Mouse (Mus musculus) heart, postnatal 14 days (tissue): ENCODE results near the gene Specc1l. TPM values are rescaled to one million over a fixed set of nuclear protein-coding genes. Genes with fewer than 3 reads are reported as not detected.
A peak's percentile ranks its signal among the peaks of the same experiment; 100 is the strongest.
"Not testable (repeated sequence)": the region's sequence is repeated elsewhere in the genome, so short reads cannot be mapped to it uniquely, and the experiment has no call there.

Source experiments
- DNase-seq, 2 experiments: peaks; one replicate each; pipeline ENCODE4 v3.0.0; 2021 to 2022
- intact Hi-C: fragments of 180-260 bp; cut with DNase I; formaldehyde crosslinking; loops from one replicate; pipeline ENCODE4 v1.15.1; 2025
- total RNA-seq, 2 experiments: library from RNA; stranded (reverse); gene quantifications; 2 replicates each; pipeline ENCODE4 v1.2.3; 2021

The Specc1l gene
- total RNA-seq, 2 experiments from 2014 or later, result 38.3 to 42.9 TPM

- DNase-seq, result no peak
- intact Hi-C loops, result no loop called here
Observed at GRCm38 (mm10) chr10:75264993-75265555, 53.2 kb downstream of the Specc1l start.

DNA sequence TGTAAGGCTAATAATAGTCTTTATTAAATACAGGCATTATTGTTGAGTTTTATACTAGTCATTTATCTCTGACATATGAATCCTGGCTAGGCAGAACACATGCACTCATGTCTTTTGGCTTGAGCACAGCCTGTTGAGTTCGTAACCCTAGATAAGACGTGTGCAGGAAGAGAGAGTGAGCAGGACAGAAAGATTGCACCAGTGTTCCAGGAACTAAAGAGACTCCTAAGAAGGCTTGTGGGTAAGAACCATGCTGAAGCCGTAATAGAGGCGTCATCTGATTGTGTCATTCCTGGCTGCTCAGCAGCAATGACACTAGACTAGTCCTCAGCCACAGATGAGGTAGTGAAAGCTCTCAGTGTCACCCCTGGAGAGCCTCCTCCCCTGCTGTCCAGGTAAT lies 61.1 kb downstream of the Specc1l start:
- DNase-seq, result no peak
- intact Hi-C loops, result no loop called here

- intact Hi-C loops, result loop anchor here (2.0 to 5.0 kb wide), 4 partner anchors 41 to 211 kb away; partner anchors contain the start of gene Adora2a
- DNase-seq, result no peak
Observed at GRCm38 (mm10) chr10:75276427-75277013, 64.6 kb downstream of the Specc1l start.

- DNase-seq, result peak; percentile 30 to 48
- intact Hi-C loops, result loop anchor here (2.0 to 5.0 kb wide), 4 partner anchors 40 to 210 kb away; partner anchors contain the start of gene Adora2a
Observed at GRCm38 (mm10) chr10:75277501-75277900, 65.6 kb downstream of the Specc1l start.

GRCm38 (mm10) chr10:75282648-75283047 lies 70.8 kb downstream of the Specc1l start:
- intact Hi-C loops, result no loop called here
- DNase-seq, result no peak

GRCm38 (mm10) chr10:75283821-75284220 lies 71.9 kb downstream of the Specc1l start:
- DNase-seq, result no peak
- intact Hi-C loops, result no loop called here

GRCm38 (mm10) chr10:75288579-75288978 lies 76.7 kb downstream of the Specc1l start:
- DNase-seq, result no peak
- intact Hi-C loops, result no loop called here

- intact Hi-C loops, result no loop called here
Observed at GRCm38 (mm10) chr10:75289392-75289791, 77.5 kb downstream of the Specc1l start.

GRCm38 (mm10) chr10:75290650-75291049 lies 78.8 kb downstream of the Specc1l start:
- DNase-seq, result no peak
- intact Hi-C loops, result no loop called here

More at GRCm38 (mm10) chr10:75289392-75289791, 77.5 kb downstream of the Specc1l start:
- DNase-seq, result no peak

GRCm38 (mm10) chr10:75291338-75291737 lies 79.5 kb downstream of the Specc1l start:
- intact Hi-C loops, result no loop called here

GRCm38 (mm10) chr10:75292206-75292605 lies 80.3 kb downstream of the Specc1l start:
- DNase-seq, intact Hi-C loops: not testable (repeated sequence)

More at GRCm38 (mm10) chr10:75291338-75291737, 79.5 kb downstream of the Specc1l start:
- no peak for DNase-seq

- DNase-seq, result no peak
- intact Hi-C loops, result no loop called here
Observed at GRCm38 (mm10) chr10:75293288-75293687, 81.4 kb downstream of the Specc1l start.

GRCm38 (mm10) chr10:75294362-75294761 lies 82.5 kb downstream of the Specc1l start:
- no peak for DNase-seq
- intact Hi-C loops, result no loop called here

DNA sequence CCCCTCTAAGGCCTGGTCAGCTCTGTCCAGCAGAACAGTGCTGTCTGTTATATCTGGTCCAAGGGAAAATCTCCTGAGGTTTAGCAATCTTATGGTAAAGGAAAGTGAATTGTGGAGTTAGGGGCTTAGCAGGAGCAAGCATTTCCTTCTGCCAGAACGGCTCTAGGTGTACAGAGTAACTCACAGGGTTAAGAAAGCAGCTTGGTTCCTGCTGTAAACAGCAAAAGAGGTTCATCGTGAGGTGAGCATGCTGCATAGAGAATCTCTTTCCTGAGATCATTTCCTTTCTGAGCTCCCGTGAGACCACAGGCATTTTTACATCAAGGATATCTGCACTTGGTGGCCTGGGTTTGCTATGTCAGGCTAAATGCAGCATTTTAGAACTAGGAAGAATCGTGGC lies 83.1 kb downstream of the Specc1l start:
- no peak for DNase-seq

DNA sequence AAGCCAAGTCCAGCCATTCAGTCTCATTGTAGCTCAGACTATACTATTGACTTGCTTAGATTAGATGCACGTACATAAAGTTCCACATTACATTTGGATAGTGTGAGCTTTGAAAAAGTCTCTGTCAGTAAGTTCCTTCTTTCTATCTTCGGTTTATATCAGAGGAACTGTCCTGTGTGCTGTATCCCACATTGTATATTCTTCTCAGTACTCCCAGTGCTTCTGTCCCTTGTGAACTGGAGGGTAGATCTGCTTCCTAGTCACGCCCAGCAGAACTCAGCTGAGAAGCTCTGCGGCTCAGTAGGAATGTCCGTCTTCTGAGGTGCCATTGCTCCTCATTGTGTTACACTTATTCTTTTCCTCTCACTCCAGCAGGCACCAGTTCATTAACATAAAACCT lies 86.7 kb downstream of the Specc1l start:
- DNase-seq, result no peak
- intact Hi-C loops, result no loop called here

More for the DNA sequence above, 83.1 kb downstream of the Specc1l start:
- intact Hi-C loops, result no loop called here

DNA sequence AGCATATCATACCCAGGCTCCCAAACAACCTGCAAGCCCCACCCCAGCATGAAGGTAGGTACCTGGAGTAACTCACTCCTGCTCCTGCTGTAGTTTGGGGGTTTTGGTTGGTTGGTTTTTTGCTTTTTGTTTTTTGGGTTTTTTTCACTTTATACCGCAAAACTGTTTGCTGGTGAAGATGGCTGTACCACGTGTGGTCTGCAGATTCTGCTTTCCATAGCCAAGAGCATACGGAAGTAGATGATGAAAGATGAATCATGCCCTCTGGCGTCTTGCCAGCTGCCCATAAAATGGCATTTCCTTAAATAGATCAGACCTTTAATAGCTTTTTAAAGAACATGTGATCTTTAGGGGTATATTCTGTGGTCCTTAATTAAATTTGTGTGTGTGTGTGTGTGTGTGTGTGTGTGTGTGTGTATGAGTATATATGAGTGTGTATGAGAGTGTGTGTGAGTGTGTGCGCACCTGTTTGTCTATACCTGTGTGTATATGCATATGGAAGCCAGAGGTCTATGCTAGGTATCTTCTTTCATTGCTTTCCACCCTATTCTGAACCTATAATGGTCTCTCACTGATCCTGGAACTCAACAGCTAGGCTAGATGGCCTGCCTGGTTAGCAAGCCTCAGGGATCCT lies 88.0 kb downstream of the Specc1l start:
- intact Hi-C loops, result no loop called here
- peak; percentile 51 to 62 for DNase-seq

GRCm38 (mm10) chr10:75301195-75301806 lies 89.4 kb downstream of the Specc1l start:
- intact Hi-C loops, result no loop called here
- DNase-seq, result no peak

- intact Hi-C loops, result no loop called here
- no peak for DNase-seq
Observed at GRCm38 (mm10) chr10:75301937-75302336, 90.1 kb downstream of the Specc1l start.

DNA sequence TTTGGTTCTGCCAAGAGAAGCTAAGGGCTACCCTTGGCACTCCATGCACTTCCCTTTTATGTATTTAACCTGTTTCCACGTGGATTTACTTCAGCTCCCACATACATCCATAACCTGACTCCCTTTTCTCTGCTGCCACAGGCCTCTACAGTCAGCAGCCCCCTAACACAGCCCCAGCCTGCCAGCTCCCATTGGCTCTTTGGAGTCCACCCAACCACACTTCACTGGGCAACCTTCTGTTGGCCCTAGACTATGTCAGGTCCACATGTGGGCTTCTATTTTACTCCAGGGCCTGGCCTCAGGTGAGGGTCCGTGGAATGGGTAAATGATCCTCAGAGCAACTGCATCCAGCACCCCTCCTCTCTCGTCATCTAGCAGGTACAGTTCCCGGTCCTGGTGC lies 90.7 kb downstream of the Specc1l start:
- no peak for DNase-seq
- intact Hi-C loops, result no loop called here

DNA sequence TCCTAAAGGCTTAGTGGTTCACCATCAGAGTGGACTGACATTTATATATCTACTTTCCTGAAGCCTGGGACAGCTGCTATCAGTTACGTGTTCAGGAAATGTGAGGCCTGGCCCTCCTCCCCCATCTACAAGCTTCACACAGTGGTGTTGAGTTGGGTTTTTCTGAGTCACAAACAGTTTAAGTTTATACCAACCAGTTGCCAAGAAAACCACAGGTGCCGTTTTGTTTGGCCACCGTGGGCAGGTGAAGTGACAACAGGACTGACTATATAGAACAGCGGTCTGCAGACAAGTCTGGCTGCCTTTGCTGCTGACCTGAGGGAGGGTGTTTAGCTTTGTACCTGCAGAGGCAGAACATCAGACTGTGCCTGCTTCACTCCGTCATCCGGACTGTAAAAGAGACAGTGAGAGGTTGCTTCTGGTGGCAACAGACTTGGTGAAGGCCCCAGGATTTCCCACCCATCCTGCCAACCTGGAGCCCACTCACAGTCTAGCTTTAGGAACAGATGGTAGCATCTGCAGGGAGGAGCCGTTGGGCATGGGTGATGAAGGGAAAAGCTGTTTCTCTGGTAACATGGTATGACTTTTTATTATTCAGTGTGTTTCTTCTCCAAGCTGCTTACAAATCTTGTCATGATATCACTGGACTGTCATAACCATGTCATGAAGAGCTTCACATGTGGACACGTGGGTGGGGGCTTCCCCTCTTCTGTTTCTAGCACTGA lies 91.6 kb downstream of the Specc1l start:
- no peak for DNase-seq
- intact Hi-C loops, result no loop called here

DNA sequence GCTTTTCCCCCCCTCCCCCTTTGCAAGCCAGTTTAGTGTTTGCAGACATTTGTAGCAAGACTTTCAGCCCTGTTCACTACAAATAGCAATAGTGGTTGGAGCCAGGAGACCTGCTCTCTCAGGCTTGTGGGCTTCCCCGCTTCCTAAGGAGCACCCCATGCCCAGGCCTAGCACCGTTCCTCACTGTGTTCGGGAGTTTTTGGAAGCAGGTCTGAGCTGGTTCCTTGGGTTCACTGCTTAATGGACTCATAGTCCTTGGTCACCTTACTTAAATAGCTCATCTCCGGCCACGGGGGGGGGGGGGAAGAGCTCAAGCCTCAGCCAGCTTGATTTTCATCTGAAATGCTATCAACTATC lies 92.2 kb downstream of the Specc1l start:
- intact Hi-C loops, result no loop called here
- DNase-seq, result no peak
